Mouse (Mus musculus) 416B (cell line): ENCODE measurements around the gene Lrch1.

Experiments used
- DNase-seq: peaks from one replicate; pipeline ENCODE4 v3.0.0; 2011; ENCODE audit warnings: low read depth

Lrch1 gene

GRCm38 (mm10) chr14:74723541-74723940, 224.1 kb downstream of the Lrch1 start:
- DNase-seq: no peak

- DNase-seq: peak; percentile 86
Measured at GRCm38 (mm10) chr14:74709054-74709453, 238.6 kb downstream of the Lrch1 start.
